Mouse (Mus musculus): Measurements from ENCODE around the gene Phpt1. TPM values are rescaled to one million over a fixed set of nuclear protein-coding genes. Genes with fewer than 3 reads are reported as not detected.

The Phpt1 gene
- polyA plus RNA-seq, 1 experiment from 2014 or later = 278 TPM

DNA sequence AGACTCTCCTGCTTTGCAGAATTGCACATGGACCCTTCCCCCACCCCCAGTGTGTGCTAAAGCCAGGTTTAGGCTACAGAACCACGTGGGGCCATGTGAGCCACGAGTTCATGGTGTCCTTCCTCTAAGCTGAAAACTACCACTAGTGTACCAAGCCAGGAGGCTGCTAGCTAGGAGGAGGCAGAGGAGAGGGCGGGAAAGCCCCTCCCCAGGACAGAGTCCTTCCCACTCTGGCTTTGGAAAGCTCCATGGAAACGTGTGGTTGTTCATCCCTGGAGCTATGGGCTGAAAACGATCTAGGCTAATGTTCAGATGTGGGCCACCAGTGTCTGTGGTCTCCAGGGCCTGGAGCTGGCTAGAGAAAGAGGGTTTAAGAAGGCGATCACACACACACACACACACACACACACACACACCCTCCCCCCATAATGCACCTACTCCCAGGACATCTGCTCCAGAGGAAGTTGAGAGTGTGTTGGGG, 5.6 kb upstream of the Phpt1 start:
- H3K4me1 ChIP-seq (replicated peaks; ENCODE audit: control insufficient read depth, insufficient read depth, low read length) = peaks cover 47% of the 10 kb centered on the region
- peaks cover 26% of the 10 kb centered on the region for H3K36me3 ChIP-seq (ENCODE audit: control insufficient read depth, insufficient read depth, low read length)
- WGBS = 45% methylated on average over 6 of the region's 6 CpGs
- peak overlapping the region; percentile 6; the same call in 1 of the 2 replicates for H3K4me2 ChIP-seq (ENCODE audit: low read length)
- H3K9me3 ChIP-seq (ENCODE audit: control insufficient read depth, low read length) = no peaks in the 10 kb centered on the region
- ATAC-seq (replicated peaks; ENCODE audit: low FRiP score, low TSS enrichment, low read depth) (no peak), DNase-seq (ENCODE audit: low spot score) (no peak)
- H3K4me3 ChIP-seq (ENCODE audit: low read depth, low read length) = no peak overlapping the region
- H3K27me3 ChIP-seq (replicated peaks; ENCODE audit: control insufficient read depth, insufficient read depth, low read length) = peaks cover 50% of the 10 kb centered on the region
- H3K9ac ChIP-seq (ENCODE audit: low read length) = no peak overlapping the region
- no peak overlapping the region for H3K27ac ChIP-seq (ENCODE audit: low read depth)

DNA sequence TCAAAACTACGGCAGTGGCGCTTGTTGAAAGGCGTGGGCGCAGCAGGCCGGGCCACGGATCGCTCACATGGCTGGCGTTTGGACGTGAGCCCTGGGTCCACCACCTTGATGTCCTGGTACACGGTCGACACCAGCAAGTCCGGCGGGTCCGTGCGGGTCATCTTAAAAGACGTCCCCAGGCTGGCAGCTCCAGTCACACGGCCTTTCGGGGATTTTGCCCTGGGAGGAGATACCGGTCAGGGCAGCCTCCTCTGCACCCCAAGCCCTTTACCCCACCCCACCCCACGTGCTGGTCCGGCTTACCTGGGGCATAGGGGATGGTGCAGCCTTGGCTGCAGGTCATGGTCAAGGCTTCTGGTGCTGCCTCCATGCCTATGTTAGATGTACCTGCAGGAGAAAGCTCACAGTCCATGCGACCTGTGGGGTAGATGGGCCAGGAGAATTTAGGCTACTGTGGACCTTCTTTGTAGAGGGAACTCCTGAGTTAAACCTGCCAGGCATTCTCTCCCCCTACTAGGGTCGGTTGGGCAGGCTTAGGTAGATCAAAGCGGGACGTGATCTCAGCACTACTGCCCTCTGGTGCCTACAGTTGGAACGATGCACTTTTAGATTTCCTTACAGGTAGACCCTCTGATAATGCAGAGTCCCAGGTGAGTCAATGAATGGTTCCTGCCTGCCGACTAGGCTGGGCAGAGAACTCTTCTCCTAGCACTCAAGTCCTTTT, 4.9 kb upstream of the Phpt1 start:
- Histone ChIP-seq H3K9me3 (ENCODE audit: control insufficient read depth, low read length) (no peaks in the 10 kb centered on the region), H3K27me3 (replicated peaks; ENCODE audit: control insufficient read depth, insufficient read depth, low read length) (peaks cover 50% of the 10 kb centered on the region), H3K4me1 (replicated peaks; ENCODE audit: control insufficient read depth, insufficient read depth, low read length) (peaks cover 51% of the 10 kb centered on the region), H3K36me3 (ENCODE audit: control insufficient read depth, insufficient read depth, low read length) (peaks cover 19% of the 10 kb centered on the region), H3K4me3 (ENCODE audit: low read depth, low read length) (peak overlapping the region; percentile 24), H3K4me2 (ENCODE audit: low read length) (peak overlapping the region; percentile 41), H3K9ac (ENCODE audit: low read length) (no peak overlapping the region), H3K27ac (ENCODE audit: low read depth) (no peak overlapping the region)
- no peak for ATAC-seq (replicated peaks; ENCODE audit: low FRiP score, low TSS enrichment, low read depth)
- 8% methylated on average over 27 of the region's 27 CpGs for WGBS
- peak; percentile 75 for DNase-seq (ENCODE audit: low spot score)

DNA sequence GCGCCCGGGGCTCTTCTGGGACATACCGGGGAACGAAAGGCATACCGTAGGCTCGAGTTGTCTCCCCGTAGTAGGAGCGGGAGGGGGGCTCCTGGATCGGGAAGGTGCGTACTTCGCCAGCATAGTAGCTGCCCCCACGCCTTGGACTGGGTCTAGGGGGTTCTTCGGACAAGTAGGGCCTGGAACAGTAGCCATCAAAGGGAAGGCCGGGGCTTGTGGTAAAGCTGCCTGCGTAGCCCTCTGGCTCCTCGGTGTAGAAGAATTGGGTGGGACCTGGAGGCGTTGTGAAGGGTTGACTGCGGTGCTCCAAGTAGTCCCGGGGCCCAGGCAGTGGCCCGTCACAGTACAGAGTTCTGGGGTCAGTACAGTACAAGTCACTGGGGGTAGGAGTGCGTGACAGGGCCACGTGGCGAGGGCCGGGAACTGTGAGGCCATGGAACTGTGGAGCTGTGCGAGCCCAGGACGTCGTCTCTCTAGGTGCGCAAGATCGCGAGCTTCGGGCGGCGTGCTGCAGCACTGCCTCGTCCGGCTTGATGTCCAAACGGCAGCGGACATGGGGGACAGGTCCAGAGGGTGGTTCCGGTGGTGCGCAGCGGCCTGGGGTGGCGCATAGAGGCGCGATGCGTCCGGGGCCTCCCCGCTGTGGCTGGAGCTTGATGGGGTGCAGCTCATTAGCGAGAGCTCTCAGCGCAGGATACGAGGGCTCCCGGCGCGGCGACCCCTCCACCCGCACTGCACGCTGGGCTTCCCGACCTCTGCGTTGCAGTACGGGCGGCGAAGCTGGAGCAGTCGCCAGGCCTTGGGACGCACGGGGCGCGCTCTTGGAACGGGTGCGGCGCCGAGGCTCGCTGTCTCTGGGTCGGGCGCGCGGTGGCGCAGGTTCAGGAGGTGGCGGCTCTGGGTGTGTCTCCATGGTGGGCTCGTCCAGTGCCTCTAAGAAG, 4.0 kb upstream of the Phpt1 start:
- Histone ChIP-seq H3K4me1 (replicated peaks; ENCODE audit: control insufficient read depth, insufficient read depth, low read length) (peaks cover 52% of the 10 kb centered on the region), H3K27ac (ENCODE audit: low read depth) (no peak overlapping the region), H3K27me3 (replicated peaks; ENCODE audit: control insufficient read depth, insufficient read depth, low read length) (peaks cover 50% of the 10 kb centered on the region), H3K4me3 (ENCODE audit: low read depth, low read length) (peak overlapping the region; percentile 24), H3K4me2 (ENCODE audit: low read length) (peak overlapping the region; percentile 41), H3K9ac (ENCODE audit: low read length) (no peak overlapping the region), H3K36me3 (ENCODE audit: control insufficient read depth, insufficient read depth, low read length) (peaks cover 12% of the 10 kb centered on the region; the same call in 1 of the 2 replicates), H3K9me3 (ENCODE audit: control insufficient read depth, low read length) (no peaks in the 10 kb centered on the region)
- no peak for ATAC-seq (replicated peaks; ENCODE audit: low FRiP score, low TSS enrichment, low read depth)
- WGBS = 6% methylated on average over 77 of the region's 77 CpGs
- peak; percentile 75 for DNase-seq (ENCODE audit: low spot score)

DNA sequence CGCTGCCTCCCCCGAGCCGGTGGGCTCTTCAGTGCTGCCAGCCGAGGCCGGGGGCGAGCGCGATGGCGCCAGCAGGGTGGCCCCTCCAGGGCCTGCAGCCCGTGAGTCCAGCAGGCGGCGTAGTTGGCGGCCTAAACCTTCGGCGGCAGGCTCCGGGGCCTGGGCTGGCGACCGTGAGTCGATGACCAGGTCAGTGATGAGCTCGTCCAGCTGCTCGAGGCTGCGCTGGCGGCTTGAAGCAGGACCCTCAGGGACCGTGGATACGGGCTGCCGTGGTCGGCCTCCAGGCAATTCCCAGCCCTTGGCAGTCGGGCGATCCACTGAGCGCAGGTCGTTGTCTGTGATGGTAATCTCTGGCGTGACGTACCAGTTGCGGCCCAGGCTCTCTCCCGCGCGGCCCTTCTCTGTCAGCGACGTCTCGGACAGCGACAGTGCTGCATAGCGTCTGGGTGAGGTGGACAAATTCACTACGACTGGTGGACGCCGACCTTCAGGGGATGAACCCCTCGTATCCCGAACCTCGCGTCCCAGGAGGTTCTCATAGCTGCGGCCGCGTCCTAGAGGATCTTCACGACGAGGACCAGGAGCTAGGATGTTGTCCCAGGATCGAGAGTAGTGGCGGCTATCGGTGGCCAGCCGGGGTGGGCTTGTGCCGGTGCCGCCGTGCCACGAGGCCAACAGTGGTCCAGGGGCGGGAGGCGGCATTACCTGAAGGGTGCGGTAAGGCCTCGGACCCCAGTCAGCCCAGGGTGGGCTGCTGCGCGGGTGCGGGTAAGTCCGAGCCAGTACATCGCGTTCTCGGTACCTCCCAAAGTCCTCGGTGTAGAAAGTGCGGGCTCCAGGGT, 3.1 kb upstream of the Phpt1 start:
- ATAC-seq (replicated peaks; ENCODE audit: low FRiP score, low TSS enrichment, low read depth) (no peak), DNase-seq (ENCODE audit: low spot score) (peak; percentile 72)
- H3K27me3 ChIP-seq (replicated peaks; ENCODE audit: control insufficient read depth, insufficient read depth, low read length) = peaks cover 50% of the 10 kb centered on the region
- WGBS = 6% methylated on average over 75 of the region's 75 CpGs
- H3K4me1 ChIP-seq (replicated peaks; ENCODE audit: control insufficient read depth, insufficient read depth, low read length) = peaks cover 59% of the 10 kb centered on the region
- H3K4me2 ChIP-seq (ENCODE audit: low read length) = peak overlapping the region; percentile 35
- H3K27ac ChIP-seq (ENCODE audit: low read depth) = no peak overlapping the region
- no peak overlapping the region for H3K9ac ChIP-seq (ENCODE audit: low read length)
- H3K36me3 ChIP-seq (ENCODE audit: control insufficient read depth, insufficient read depth, low read length) = peaks cover 3% of the 10 kb centered on the region; the same call in 1 of the 2 replicates
- no peaks in the 10 kb centered on the region for H3K9me3 ChIP-seq (ENCODE audit: control insufficient read depth, low read length)
- H3K4me3 ChIP-seq (ENCODE audit: low read depth, low read length) = peak overlapping the region; percentile 24

DNA sequence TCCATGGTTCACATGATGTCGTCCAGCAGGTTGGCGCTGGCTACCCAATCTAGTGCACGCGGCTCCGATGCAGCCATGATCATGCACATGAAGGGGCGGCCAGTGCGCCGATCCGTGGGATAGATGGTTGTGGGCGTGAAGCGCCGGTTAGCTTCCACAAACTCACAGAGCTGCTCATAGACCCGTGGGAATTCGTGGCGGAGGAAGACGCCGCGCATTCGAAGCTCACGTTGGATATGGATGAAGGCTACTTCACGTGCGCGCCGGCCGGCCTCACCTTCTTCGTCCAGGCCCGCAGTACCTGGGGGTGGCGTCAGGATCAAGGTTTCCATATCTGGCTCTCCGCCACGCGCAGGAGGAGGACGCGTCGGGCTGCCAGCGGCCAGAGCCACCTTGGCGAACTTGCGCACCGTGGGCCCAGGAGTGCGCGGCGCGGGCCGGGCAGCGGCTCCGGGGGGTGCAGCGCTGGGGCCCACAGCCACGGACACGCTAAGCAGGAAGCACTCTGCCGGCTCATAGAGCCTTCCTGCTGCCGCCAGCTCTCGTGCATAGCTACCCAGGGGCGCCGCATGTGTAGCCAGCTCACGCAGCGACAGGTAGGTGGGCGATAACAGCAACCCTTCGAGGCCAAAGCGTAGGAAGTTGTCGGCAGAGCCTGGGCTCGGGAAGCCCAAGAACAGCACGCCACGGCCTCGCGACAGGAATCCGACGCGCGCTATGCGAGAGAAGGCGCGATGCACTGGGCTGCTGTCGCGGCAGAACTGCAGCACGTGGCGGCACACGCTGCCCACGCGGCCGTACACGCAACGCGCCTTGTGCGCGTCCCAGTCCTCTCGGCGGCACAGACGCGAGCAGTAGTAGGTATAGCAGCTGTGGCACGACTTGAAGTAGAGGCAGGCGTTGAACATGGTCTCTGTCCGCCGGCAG, 2.2 kb upstream of the Phpt1 start:
- peak; percentile 66 for DNase-seq (ENCODE audit: low spot score)
- Histone ChIP-seq H3K27me3 (replicated peaks; ENCODE audit: control insufficient read depth, insufficient read depth, low read length) (peaks cover 50% of the 10 kb centered on the region), H3K4me2 (ENCODE audit: low read length) (peak overlapping the region; percentile 35), H3K4me3 (ENCODE audit: low read depth, low read length) (peak overlapping the region; percentile 24), H3K9me3 (ENCODE audit: control insufficient read depth, low read length) (no peaks in the 10 kb centered on the region), H3K9ac (ENCODE audit: low read length) (no peak overlapping the region), H3K4me1 (replicated peaks; ENCODE audit: control insufficient read depth, insufficient read depth, low read length) (peaks cover 52% of the 10 kb centered on the region), H3K27ac (ENCODE audit: low read depth) (no peak overlapping the region), H3K36me3 (ENCODE audit: control insufficient read depth, insufficient read depth, low read length) (no peaks in the 10 kb centered on the region)
- 20% methylated on average over 92 of the region's 92 CpGs for WGBS
- no peak for ATAC-seq (replicated peaks; ENCODE audit: low FRiP score, low TSS enrichment, low read depth)

DNA sequence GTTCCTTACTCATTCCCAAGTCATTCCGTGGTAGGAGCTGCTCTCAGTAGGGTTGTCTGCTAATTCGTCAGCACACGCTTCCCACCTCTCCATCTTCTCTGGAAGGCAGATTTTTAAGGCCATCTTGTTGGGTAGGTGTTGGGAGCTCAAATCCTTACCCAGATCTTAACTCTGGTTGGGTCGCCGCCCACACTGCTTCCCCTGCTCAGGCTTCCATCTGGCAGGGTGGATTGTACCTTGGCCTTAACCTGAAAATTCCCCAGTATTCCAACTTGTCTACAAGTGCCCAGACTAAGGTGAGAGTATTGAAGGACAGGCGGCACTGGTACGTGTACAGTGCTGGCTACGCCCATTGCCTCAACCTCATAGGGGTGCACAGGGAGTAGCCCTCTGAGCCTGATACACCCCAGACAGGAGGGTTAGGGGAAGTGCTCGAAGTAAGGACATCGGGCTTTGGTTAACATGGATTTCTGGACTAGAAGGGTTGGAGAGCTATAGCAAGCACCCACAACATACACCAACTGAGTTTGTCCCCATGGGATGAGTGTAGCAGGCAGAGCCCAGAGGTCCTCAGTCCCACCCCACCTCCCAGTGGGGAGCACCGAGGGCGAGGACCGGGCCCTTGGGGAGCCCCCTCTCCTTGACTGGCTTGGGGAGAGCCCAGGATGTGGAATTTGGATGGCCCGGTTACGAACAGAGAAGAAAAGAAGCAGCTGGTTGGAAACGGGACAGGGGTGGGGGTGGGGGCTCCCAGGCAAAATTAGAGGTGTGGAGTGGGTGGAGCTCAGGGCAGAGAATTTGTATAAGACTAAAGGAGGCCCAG, 1.2 kb upstream of the Phpt1 start:
- H3K9ac ChIP-seq (ENCODE audit: low read length) = no peak overlapping the region
- H3K4me2 ChIP-seq (ENCODE audit: low read length) = no peak overlapping the region
- H3K9me3 ChIP-seq (ENCODE audit: control insufficient read depth, low read length) = no peaks in the 10 kb centered on the region
- H3K36me3 ChIP-seq (ENCODE audit: control insufficient read depth, insufficient read depth, low read length) = no peaks in the 10 kb centered on the region
- DNase-seq (ENCODE audit: low spot score) (no peak), ATAC-seq (replicated peaks; ENCODE audit: low FRiP score, low TSS enrichment, low read depth) (no peak)
- no peak overlapping the region for H3K27ac ChIP-seq (ENCODE audit: low read depth)
- H3K4me3 ChIP-seq (ENCODE audit: low read depth, low read length) = no peak overlapping the region
- peaks cover 50% of the 10 kb centered on the region for H3K27me3 ChIP-seq (replicated peaks; ENCODE audit: control insufficient read depth, insufficient read depth, low read length)
- H3K4me1 ChIP-seq (replicated peaks; ENCODE audit: control insufficient read depth, insufficient read depth, low read length) = peaks cover 46% of the 10 kb centered on the region
- WGBS = 76% methylated on average over 16 of the region's 16 CpGs

DNA sequence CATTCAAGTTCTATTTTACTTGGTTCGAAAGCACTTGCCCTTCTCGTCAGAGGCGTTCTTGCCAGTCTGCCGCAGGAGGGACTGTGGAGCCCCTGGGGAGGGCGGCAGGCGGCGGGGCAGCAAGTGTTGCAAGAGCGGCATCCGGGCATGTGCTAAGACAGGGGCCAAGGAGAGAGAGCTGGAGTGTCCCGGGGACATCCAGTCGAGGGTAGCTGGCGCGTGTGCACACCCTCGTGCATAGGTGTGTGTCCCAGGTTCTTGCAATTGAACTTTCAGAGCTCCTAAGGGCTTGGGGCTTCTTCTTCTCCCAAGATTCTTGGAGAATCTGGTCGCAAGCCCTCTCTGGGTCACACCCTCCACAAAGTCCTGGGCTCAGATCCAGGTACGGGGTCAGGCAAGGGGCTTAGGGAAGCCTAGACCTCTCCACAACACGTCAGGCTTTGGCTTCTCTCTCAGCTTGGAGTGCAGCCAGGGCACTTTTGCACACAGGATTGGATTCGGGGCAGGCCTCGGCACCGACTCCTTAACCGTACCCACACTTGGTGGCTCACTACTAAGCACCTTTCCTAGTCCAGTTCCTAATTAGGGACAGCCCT, 506 bp upstream of the Phpt1 start:
- Histone ChIP-seq H3K9ac (ENCODE audit: low read length) (peak overlapping the region; percentile 62), H3K9me3 (ENCODE audit: control insufficient read depth, low read length) (no peaks in the 10 kb centered on the region), H3K4me3 (ENCODE audit: low read depth, low read length) (peak overlapping the region; percentile 58), H3K27me3 (replicated peaks; ENCODE audit: control insufficient read depth, insufficient read depth, low read length) (peaks cover 45% of the 10 kb centered on the region), H3K4me1 (replicated peaks; ENCODE audit: control insufficient read depth, insufficient read depth, low read length) (peaks cover 38% of the 10 kb centered on the region), H3K27ac (ENCODE audit: low read depth) (peak overlapping the region; percentile 81), H3K4me2 (ENCODE audit: low read length) (peak overlapping the region; percentile 50), H3K36me3 (ENCODE audit: control insufficient read depth, insufficient read depth, low read length) (peaks cover 3% of the 10 kb centered on the region; the same call in 1 of the 2 replicates)
- peak; percentile 70 for DNase-seq (ENCODE audit: low spot score)
- WGBS = 17% methylated on average over 21 of the region's 21 CpGs
- ATAC-seq (replicated peaks; ENCODE audit: low FRiP score, low TSS enrichment, low read depth) = no peak

Measured in intestine, embryonic 14.5 days (tissue).